Mouse (Mus musculus): ENCODE measurements around the gene Epn2. TPM values are rescaled to one million over a fixed set of nuclear protein-coding genes. Genes with fewer than 3 reads are reported as not detected.

Gene Epn2
- total and polyA plus RNA-seq, 3 experiments = 20.4 to 24.9 (median 23.1) TPM

DNA sequence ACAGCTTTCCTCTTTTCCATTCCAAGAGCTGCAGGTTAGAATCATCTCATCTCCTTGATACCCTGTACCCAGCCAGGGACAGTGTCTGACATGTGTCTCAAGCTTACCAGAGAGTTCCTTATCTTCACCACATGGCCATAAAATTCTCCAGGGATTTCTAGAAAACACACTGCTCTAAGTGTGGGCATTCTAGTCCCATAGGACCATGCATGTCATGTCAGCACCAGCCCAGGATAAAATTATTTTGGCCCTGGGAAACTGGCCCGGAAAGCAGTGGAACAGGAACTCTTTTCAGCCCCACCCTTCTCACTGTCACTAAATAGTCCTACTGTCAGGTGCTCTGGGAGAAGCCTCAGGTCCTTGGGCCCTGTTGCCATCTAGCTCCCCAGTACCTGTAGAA is 9.8 kb downstream of the Epn2 start:
- no peak for TF ChIP-seq EP300 (IDR thresholded peaks at IDR 0.05; ENCODE audit: insufficient read depth, low read depth, low read length)
- no peak for TF ChIP-seq POLR2A (IDR thresholded peaks at IDR 0.05; ENCODE audit: insufficient read depth, low read depth, low read length)
- TF ChIP-seq CTCF (IDR thresholded peaks at IDR 0.05) = no peak
- intact Hi-C loops (cut with DNase I) = no loop called here
- Histone ChIP-seq H3K4me1 (ENCODE audit: control insufficient read depth, insufficient read depth, low read length) (peaks cover 38% of the 10 kb centered on the region), H3K36me3 (ENCODE audit: control insufficient read depth, insufficient read depth, low read length) (peaks cover 47% of the 10 kb centered on the region), H3K9ac (ENCODE audit: low read depth, low read length) (no peak overlapping the region), H3K79me2 (replicated peaks; ENCODE audit: control insufficient read depth, insufficient read depth, low read length) (peaks cover 21% of the 10 kb centered on the region), H3K27ac (peak overlapping the region; percentile 15), H3K4me3 (no peak overlapping the region), H3K27me3 (ENCODE audit: control insufficient read depth, insufficient read depth, low read length) (no peaks in the 10 kb centered on the region)
- peak in 1 of 2 experiments; percentile 29 for DNase-seq
- 38% methylated on average over 1 of the region's 1 CpGs for WGBS

DNA sequence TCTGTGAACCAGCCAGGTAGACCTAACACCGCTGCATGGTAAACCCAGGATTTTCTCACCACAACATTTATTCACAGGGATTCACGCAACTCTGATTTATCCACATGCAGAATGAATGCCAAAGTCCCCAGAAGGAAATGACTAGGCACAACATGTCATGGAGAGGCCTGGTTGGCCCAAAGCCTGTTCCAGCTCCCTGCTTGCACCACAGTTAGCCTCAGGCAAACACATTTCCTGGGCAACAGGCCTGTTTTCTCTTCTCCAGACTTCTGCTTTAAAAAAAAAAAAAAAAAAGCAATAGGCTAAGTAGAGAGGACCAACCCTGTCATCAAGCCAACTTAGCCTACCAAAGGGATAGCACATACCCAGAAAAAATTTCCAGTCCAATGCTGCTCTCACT is 14.9 kb downstream of the Epn2 start:
- peak overlapping the region; percentile 62 for H3K27ac ChIP-seq
- H3K27me3 ChIP-seq (ENCODE audit: control insufficient read depth, insufficient read depth, low read length) = no peaks in the 10 kb centered on the region
- H3K9ac ChIP-seq (ENCODE audit: low read depth, low read length) = no peak overlapping the region
- peaks cover 44% of the 10 kb centered on the region for H3K4me1 ChIP-seq (ENCODE audit: control insufficient read depth, insufficient read depth, low read length)
- intact Hi-C loops (cut with DNase I) = no loop called here
- TF ChIP-seq CTCF (IDR thresholded peaks at IDR 0.05) = no peak
- TF ChIP-seq POLR2A (IDR thresholded peaks at IDR 0.05; ENCODE audit: insufficient read depth, low read depth, low read length) = no peak
- TF ChIP-seq EP300 (IDR thresholded peaks at IDR 0.05; ENCODE audit: insufficient read depth, low read depth, low read length) = no peak
- H3K79me2 ChIP-seq (replicated peaks; ENCODE audit: control insufficient read depth, insufficient read depth, low read length) = peaks cover 19% of the 10 kb centered on the region
- WGBS = 61% methylated on average over 2 of the region's 2 CpGs
- no peak overlapping the region for H3K4me3 ChIP-seq
- H3K36me3 ChIP-seq (ENCODE audit: control insufficient read depth, insufficient read depth, low read length) = peaks cover 48% of the 10 kb centered on the region
- DNase-seq = peak; percentile 62 to 77

DNA sequence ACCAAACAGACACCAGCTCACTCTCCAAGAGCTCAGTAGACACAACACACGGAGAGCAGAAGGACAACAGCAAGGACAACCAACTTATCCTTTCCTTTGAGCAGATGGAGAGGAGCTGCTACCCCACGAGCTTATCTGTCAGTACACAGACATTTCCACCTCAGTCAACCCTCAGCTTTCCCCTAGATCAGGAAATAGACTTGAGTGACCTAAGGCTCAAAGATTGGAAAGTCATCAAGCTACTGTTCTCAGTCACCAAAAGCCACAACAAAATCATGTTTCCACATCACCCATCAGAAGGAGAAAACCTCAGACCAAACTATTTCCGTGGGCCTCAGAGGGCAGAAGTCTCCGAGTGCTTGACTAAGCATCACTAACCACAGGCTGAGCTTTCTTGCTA is 15.5 kb downstream of the Epn2 start:
- no peak overlapping the region for H3K4me3 ChIP-seq
- H3K79me2 ChIP-seq (replicated peaks; ENCODE audit: control insufficient read depth, insufficient read depth, low read length) = peaks cover 18% of the 10 kb centered on the region
- no peak for DNase-seq
- peaks cover 52% of the 10 kb centered on the region for H3K36me3 ChIP-seq (ENCODE audit: control insufficient read depth, insufficient read depth, low read length)
- H3K27me3 ChIP-seq (ENCODE audit: control insufficient read depth, insufficient read depth, low read length) = no peaks in the 10 kb centered on the region
- 22% methylated on average over 4 of the region's 4 CpGs for WGBS
- H3K4me1 ChIP-seq (ENCODE audit: control insufficient read depth, insufficient read depth, low read length) = peaks cover 42% of the 10 kb centered on the region
- intact Hi-C loops (cut with DNase I) = no loop called here
- H3K9ac ChIP-seq (ENCODE audit: low read depth, low read length) = no peak overlapping the region
- peak overlapping the region; percentile 62 for H3K27ac ChIP-seq
- TF ChIP-seq EP300 (IDR thresholded peaks at IDR 0.05; ENCODE audit: insufficient read depth, low read depth, low read length) (no peak), CTCF (IDR thresholded peaks at IDR 0.05) (no peak), POLR2A (IDR thresholded peaks at IDR 0.05; ENCODE audit: insufficient read depth, low read depth, low read length) (no peak)

DNA sequence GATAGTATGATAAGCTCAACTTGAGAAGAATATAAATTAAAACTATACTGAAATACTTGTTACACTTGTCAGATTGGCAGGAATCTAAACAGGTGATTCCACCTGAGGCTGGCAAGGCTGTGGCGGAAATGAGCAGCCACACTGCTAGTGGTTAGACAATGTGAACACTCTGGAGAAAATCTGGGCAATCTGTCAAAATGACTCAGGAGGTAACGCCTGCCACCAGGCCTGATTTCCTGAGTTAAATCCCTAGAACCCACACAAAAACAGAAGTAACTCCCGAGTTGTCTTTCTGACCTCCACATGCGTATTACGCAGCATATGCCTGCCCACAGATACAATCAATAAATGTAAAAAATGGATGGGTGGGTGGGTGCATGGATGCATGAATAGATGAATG is 17.1 kb downstream of the Epn2 start:
- intact Hi-C loops (cut with DNase I) = no loop called here
- Histone ChIP-seq H3K79me2 (replicated peaks; ENCODE audit: control insufficient read depth, insufficient read depth, low read length) (peaks cover 23% of the 10 kb centered on the region), H3K4me3 (no peak overlapping the region), H3K9ac (ENCODE audit: low read depth, low read length) (no peak overlapping the region), H3K36me3 (ENCODE audit: control insufficient read depth, insufficient read depth, low read length) (peaks cover 46% of the 10 kb centered on the region), H3K27me3 (ENCODE audit: control insufficient read depth, insufficient read depth, low read length) (no peaks in the 10 kb centered on the region), H3K27ac (peak overlapping the region; percentile 45), H3K4me1 (ENCODE audit: control insufficient read depth, insufficient read depth, low read length) (peaks cover 39% of the 10 kb centered on the region)
- WGBS = 42% methylated on average over 5 of the region's 5 CpGs
- peak in 1 of 2 experiments; percentile 35 for DNase-seq
- TF ChIP-seq POLR2A (IDR thresholded peaks at IDR 0.05; ENCODE audit: insufficient read depth, low read depth, low read length) (no peak), CTCF (IDR thresholded peaks at IDR 0.05) (no peak), EP300 (IDR thresholded peaks at IDR 0.05; ENCODE audit: insufficient read depth, low read depth, low read length) (no peak)

DNA sequence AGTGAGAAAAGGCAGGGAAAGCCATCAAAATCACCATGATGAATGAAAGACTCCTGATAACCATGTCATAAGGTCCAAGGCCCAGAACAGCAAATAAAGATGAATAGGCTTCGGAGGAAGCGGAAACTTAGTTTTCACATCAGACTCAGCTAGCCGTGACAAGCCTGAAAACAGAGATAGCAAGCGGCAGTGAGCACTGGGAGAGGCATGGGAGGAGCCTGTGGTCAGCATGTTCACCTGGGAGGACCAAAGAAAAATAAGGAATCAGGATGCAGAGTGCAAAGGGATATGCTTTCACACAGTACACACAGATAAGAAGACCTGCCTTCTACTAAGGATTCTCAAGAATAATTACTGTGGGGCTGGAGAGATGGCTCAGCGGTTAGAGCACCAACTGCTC is 19.9 kb downstream of the Epn2 start:
- Histone ChIP-seq H3K4me1 (ENCODE audit: control insufficient read depth, insufficient read depth, low read length) (peaks cover 25% of the 10 kb centered on the region), H3K9ac (ENCODE audit: low read depth, low read length) (no peak overlapping the region), H3K27ac (no peak overlapping the region; the same call in 1 of the 2 replicates), H3K79me2 (replicated peaks; ENCODE audit: control insufficient read depth, insufficient read depth, low read length) (peaks cover 16% of the 10 kb centered on the region), H3K27me3 (ENCODE audit: control insufficient read depth, insufficient read depth, low read length) (no peaks in the 10 kb centered on the region), H3K36me3 (ENCODE audit: control insufficient read depth, insufficient read depth, low read length) (peaks cover 27% of the 10 kb centered on the region), H3K4me3 (no peak overlapping the region)
- 56% methylated on average over 5 of the region's 5 CpGs for WGBS
- DNase-seq = no peak
- intact Hi-C loops (cut with DNase I) = no loop called here
- TF ChIP-seq POLR2A (IDR thresholded peaks at IDR 0.05; ENCODE audit: insufficient read depth, low read depth, low read length) (no peak), CTCF (IDR thresholded peaks at IDR 0.05) (no peak), EP300 (IDR thresholded peaks at IDR 0.05; ENCODE audit: insufficient read depth, low read depth, low read length) (no peak)

DNA sequence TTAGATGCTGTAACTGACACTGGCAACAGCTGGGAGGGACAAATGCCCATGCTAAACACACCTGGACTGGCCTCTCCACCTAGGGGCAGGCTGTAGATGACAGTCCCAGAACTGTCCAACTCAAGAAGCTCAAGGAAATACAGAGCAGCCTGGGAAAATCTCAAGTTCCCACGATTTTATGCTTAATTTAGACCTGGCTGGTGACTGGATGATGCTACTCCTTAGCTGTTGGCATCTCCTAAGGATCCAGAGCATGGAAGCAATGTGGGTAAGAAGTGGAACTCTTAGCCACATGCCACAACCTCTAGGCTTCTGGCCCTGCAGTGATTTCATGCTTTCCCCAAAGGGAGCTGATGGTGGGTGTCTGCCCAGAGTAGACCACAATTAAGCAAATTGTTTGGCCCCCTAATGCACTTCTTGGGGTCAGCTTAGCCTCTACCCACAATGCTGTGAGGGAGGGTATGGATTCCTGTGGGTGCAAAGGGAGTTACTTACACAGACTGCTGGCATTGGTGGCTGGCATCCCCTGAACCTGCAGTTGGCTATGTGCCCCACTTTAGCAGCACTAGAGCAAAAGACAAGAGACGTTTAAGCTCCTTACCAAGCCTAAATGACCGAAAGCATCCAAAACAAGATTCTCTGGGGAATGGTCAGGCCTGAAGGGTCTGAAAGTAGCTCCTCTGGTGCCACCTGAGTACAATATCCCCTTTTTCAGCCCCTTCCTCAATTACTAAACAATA is 26.3 kb downstream of the Epn2 start:
- no peaks in the 10 kb centered on the region for H3K27me3 ChIP-seq (ENCODE audit: control insufficient read depth, insufficient read depth, low read length)
- WGBS = 58% methylated on average over 3 of the region's 3 CpGs
- H3K4me3 ChIP-seq = no peak overlapping the region
- intact Hi-C loops (cut with DNase I) = no loop called here
- peaks cover 10% of the 10 kb centered on the region for H3K4me1 ChIP-seq (ENCODE audit: control insufficient read depth, insufficient read depth, low read length)
- no peak overlapping the region for H3K9ac ChIP-seq (ENCODE audit: low read depth, low read length)
- peaks cover 14% of the 10 kb centered on the region for H3K36me3 ChIP-seq (ENCODE audit: control insufficient read depth, insufficient read depth, low read length)
- 0 out of 2 replicates have a peak, but pooled peaks have one; percentile 8 for TF ChIP-seq CTCF (IDR thresholded peaks at IDR 0.05)
- TF ChIP-seq EP300 (IDR thresholded peaks at IDR 0.05; ENCODE audit: insufficient read depth, low read depth, low read length) = no peak
- peaks cover 13% of the 10 kb centered on the region for H3K79me2 ChIP-seq (replicated peaks; ENCODE audit: control insufficient read depth, insufficient read depth, low read length)
- DNase-seq = no peak
- H3K27ac ChIP-seq = peak overlapping the region; percentile 12; the same call in 1 of the 2 replicates

All from heart, adult 2 months (tissue).